Mouse (Mus musculus) bone marrow macrophage, adult 2 months (primary cell): ENCODE data around the gene Gpha2. TPM values are rescaled to one million over a fixed set of nuclear protein-coding genes. Genes with fewer than 3 reads are reported as not detected.
A peak's percentile ranks its signal among the peaks of the same experiment; 100 is the strongest.

Experiments used
- H3K27ac ChIP-seq: 2 replicates; pipeline ENCODE4 v1.5.1; 2012; ENCODE audit warnings: low read depth, low read length; ENCODE audit not compliant: insufficient read depth
- H3K4me1 ChIP-seq: 2 replicates; pipeline ENCODE4 v1.6.1; 2012; ENCODE audit warnings: low read length; ENCODE audit not compliant: control insufficient read depth, insufficient read depth
- H3K4me3 ChIP-seq: 2 replicates; pipeline ENCODE4 v1.5.1; 2012; ENCODE audit warnings: mild to moderate bottlenecking, low read length, moderate library complexity; ENCODE audit not compliant: insufficient read depth
- CTCF ChIP-seq: IDR thresholded peaks from 2 replicates; pipeline ENCODE4 v1.5.1; 2012; ENCODE audit warnings: low read depth, mild to moderate bottlenecking, low read length, moderate library complexity
- POLR2A ChIP-seq: IDR thresholded peaks from 2 replicates; pipeline ENCODE4 v1.6.1; 2012; ENCODE audit warnings: mild to moderate bottlenecking, low read depth, low read length, borderline replicate concordance
- polyA plus RNA-seq: library from polyadenylated mRNA; stranded (reverse); fragments of >200 nt; gene quantifications from 2 replicates; pipeline ENCODE4 v1.2.4, GENCODE M21; 2012; ENCODE audit not compliant: missing spikeins, insufficient read depth, insufficient read length

Gpha2 gene
- polyA plus RNA-seq, 1 experiment = not detected

GRCm38 (mm10) chr19:6240136-6240535 lies 14.0 kb downstream of the Gpha2 start:
- Histone ChIP-seq H3K4me1 (peaks cover 14% of the 10 kb centered on the region), H3K4me3 (no peak overlapping the region), H3K27ac (no peak overlapping the region)
- no peak for TF ChIP-seq CTCF
- no peak for TF ChIP-seq POLR2A

DNA sequence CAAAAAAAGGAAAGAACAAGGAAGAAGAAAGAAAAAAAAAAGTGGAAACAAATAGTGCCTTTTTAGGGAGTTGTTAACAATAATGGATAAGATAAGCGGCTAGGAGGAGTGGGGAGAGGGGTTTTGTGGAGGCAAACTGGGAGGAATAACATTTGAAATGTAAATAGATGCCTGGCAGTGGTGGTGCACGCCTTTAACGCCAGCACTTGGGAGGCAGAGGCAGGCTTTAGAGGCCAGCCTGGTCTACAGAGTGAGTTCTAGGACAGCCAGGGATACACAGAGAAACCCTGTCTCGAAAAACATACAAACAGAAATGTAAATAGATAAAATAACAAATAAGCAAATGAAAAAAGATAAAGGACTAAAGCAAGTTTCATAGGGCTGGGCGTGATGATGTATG lies 14.5 kb downstream of the Gpha2 start:
- TF ChIP-seq POLR2A = no peak
- no peak for TF ChIP-seq CTCF
- H3K4me3 ChIP-seq = no peak overlapping the region; the same call in 1 of the 2 replicates
- peak overlapping the region; percentile 19; the same call in 1 of the 2 replicates for H3K27ac ChIP-seq
- H3K4me1 ChIP-seq = peaks cover 13% of the 10 kb centered on the region

DNA sequence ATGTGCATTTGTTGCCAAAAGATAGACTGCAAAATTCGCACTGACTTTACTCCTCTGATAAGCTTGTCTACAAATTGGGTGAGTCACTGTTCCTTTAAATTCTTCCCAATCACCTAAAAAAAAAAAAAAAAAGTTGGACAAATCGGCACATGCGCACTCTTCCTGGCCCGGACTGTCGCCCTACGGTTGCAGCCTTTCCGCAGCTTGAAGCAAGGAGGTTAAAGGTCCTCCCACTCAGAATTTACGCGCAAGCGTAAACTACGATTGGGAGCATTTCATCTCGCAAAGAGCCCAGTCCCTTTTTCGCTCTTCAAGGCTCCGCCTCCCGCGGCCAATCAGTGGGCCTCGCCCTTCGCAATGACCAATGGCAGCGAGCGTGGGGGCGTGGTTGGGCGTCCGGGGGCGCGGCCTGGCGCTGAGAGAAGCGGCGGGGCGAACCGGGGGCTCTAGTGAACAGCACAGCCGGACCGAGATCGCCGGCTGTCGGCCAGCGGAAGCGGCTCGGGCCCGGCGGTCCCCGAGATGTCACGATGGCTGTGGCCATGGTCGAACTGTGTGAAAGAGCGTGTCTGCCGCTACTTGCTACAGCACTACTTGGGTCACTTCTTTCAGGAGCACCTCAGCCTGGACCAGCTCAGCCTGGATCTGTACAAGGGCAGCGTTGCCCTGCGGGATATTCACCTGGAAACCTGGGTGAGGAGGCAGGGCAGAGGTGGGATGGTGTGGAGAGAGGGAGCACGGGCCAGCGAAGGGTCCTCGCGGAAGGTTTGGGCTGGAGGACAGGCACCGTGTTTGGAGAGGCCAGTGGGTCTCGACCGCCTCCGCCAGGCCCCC lies 15.3 kb downstream of the Gpha2 start, which contains the start of gene Atg2a:
TSS of gene Atg2a (plus strand) at position 395 of the 834 bp plus-strand sequence.
- Histone ChIP-seq H3K4me3 (peak within 1 kb of the TSS; percentile 71), H3K27ac (peak within 1 kb of the TSS; percentile 21), H3K4me1 (peaks cover 11% of the 10 kb centered on the region)
- TF ChIP-seq CTCF (no peak), POLR2A (no peak)

GRCm38 (mm10) chr19:6242281-6242680 lies 16.1 kb downstream of the Gpha2 start:
- Histone ChIP-seq H3K4me1 (peaks cover 8% of the 10 kb centered on the region), H3K4me3 (peak overlapping the region; percentile 71), H3K27ac (peak overlapping the region; percentile 21)
- TF ChIP-seq CTCF = no peak
- TF ChIP-seq POLR2A = no peak

DNA sequence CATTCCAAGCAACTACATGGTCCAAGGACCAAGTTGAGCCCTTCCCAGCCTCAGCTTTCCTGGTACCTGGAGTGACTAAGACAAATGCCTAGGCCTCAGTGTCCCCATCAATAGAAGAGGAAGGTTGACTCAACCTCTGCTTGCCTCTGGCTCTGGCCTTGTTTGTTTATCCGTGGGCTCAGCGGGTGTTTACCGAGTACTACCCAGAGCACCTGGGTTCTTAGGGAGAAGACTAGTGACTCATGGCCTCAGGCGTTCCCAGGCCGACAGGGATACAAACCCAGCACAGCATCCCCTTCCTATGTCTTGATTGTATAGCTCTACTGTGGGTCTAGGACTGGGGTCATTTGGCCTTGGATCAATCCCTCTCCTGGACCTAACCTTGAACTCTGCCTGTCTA lies 17.0 kb downstream of the Gpha2 start:
- Histone ChIP-seq H3K4me3 (0 out of 2 replicates have a peak overlapping the region, but pooled peaks have one; percentile 71), H3K27ac (no peak overlapping the region)

GRCm38 (mm10) chr19:6245806-6246205 lies 19.6 kb downstream of the Gpha2 start:
- Histone ChIP-seq H3K4me3 (no peak overlapping the region), H3K4me1 (peaks cover 8% of the 10 kb centered on the region), H3K27ac (no peak overlapping the region)
- no peak for TF ChIP-seq CTCF
- no peak for TF ChIP-seq POLR2A

More for the DNA sequence above, 17.0 kb downstream of the Gpha2 start:
- H3K4me1 ChIP-seq = peaks cover 8% of the 10 kb centered on the region
- no peak for TF ChIP-seq POLR2A

- Histone ChIP-seq H3K4me1 (peaks cover 6% of the 10 kb centered on the region), H3K4me3 (no peak overlapping the region), H3K27ac (no peak overlapping the region)
- TF ChIP-seq CTCF = no peak
- TF ChIP-seq POLR2A = no peak
These were observed 21.5 kb downstream of the Gpha2 start for GRCm38 (mm10) chr19:6247526-6248300.

DNA sequence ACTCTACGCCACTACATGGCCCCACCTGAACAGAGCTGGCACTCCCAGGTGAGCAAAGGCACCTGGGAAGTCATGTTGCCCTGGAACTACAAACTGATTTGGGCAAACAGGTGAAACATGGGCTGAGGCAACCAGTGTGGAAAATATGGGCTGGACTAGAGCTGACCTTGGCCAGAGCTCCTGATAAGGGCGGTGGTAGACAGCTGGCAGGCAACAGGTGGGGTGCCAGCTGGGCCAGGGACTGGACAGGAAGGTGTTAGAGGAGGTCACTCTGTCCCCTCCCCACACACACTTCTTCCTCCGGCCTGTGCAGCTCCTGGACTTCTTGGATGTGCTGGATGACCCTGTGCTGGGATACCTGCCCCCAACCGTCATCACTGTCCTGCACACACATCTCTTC lies 26.8 kb downstream of the Gpha2 start:
- no peak overlapping the region for H3K27ac ChIP-seq
- no peak overlapping the region for H3K4me3 ChIP-seq
- no peak for TF ChIP-seq CTCF
- no peak for TF ChIP-seq POLR2A
- no peaks in the 10 kb centered on the region for H3K4me1 ChIP-seq

GRCm38 (mm10) chr19:6260428-6260827 lies 34.2 kb downstream of the Gpha2 start:
- H3K4me1 ChIP-seq = 0 out of 2 replicates have a peak, but pooled peaks cover 2% of the 10 kb centered on the region
- no peak overlapping the region for H3K4me3 ChIP-seq
- TF ChIP-seq CTCF (peak; percentile 63), POLR2A (no peak)
- H3K27ac ChIP-seq = no peak overlapping the region

- Histone ChIP-seq H3K4me3 (no peak overlapping the region), H3K4me1 (0 out of 2 replicates have a peak, but pooled peaks cover 2% of the 10 kb centered on the region), H3K27ac (no peak overlapping the region)
- TF ChIP-seq CTCF = peak; percentile 21; the same call in 1 of the 2 replicates
- TF ChIP-seq POLR2A = no peak
These were observed 34.8 kb downstream of the Gpha2 start for GRCm38 (mm10) chr19:6260946-6261345.

GRCm38 (mm10) chr19:6261379-6261778 lies 35.2 kb downstream of the Gpha2 start:
- Histone ChIP-seq H3K4me1 (0 out of 2 replicates have a peak, but pooled peaks cover 2% of the 10 kb centered on the region), H3K27ac (no peak overlapping the region), H3K4me3 (no peak overlapping the region)
- no peak for TF ChIP-seq CTCF
- no peak for TF ChIP-seq POLR2A
